Mouse (Mus musculus) frontal cortex, postnatal 25 days (tissue): ENCODE measurements at regions not wholly inside any gene's neighbourhood (a gene's known extent, or its start where the extent isn't known, plus 50 kb on each side); places are given as distances from the start of the nearest gene placed in this dataset.

ENCODE experiments used
- DNase-seq, 2 experiments: peaks; one replicate each; pipeline ENCODE4 v3.0.0; 2022; ENCODE audit warnings: low spot score in 2 of 2

DNA sequence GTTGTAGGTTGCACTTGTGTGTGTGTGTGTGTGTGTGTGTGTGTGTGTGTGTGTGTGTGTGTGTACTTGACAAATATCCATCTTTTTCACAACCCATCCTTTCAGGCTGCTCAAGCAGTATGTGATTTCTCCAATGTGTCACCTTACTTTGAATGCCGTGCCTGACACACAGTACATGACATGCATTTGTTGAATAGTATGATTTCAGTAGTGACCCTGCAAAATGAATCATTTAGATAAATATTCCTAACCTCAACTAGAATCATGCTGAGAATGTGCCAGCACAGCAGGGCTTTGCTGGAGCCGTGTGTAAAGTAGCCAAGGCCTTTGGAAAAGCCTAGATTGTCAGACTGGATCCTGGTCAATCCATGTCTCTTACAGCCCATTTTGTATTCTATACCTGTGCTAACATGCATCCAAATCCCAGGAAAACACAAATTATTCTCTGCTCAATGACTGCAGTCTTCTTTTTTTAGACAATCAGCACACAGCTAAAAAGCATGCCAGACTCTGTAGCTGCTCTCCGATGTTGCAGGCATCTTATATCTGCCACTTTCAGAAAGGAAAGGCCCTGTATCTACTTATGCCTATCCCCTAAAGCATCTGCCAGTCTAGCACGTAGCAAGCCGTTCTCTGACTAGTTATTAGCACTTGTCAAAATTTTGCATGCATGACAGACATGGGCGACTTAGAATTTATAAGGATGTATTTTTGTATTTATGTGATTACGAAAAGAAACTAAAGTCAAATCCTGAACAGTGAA lies 60.0 kb upstream of the Gpr141 start:
- DNase-seq, result no peak

GRCm38 (mm10) chr13:19882889-19883288 lies 58.8 kb upstream of the Gpr141 start:
- no peak for DNase-seq

DNA sequence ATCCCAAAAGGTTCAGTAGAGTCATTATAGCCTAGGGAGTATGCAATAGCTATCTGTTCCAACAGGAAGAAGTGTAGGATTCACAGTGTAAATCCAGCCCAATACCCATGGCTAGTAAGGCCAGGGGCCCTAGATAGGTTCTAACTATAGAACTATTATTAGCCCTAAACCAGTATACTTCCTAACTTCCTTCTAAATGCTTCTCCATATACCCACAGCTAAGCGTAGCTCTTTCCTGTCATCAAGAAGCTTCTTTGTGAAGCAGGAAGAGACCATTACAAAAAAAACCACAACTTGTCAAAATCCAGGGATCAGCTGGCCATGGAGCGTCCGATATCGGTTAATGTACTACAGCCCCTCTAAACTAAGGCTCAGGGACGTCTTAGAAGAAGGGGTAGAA lies 57.7 kb upstream of the Gpr141 start:
- DNase-seq, result no peak

DNA sequence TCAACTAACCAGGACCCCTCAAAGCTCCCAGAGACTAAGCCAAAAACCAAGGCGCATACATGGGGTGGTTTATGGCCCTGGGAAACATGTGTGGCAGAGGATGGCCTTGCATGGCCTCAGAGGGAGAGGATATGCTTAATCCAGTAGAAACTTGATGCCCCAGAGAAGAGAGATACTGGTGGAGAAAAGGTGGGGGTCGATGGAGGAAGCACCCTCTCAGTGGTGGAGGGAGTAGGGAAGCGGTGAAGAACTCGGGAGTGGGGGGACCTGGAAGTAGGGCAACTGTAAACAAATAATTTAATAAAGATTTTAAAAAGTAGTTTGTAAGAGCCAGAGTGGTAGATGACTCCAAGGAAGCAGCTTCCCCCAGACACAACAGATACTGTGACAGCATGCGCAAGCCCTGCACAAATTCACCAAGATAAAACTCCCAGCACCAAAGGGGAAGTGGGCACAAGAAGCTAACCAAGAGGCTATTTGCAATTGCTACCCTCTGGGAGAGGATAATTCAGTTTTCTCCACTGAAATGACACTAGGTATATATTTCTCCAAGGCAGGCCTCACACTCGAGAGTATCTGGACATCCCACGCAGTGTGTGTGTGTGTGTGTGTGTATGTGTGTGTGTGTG lies 50.7 kb upstream of the Gpr141 start:
- DNase-seq, result no peak
